Mouse (Mus musculus) intestine, postnatal 0 days (tissue): Measurements from ENCODE around the gene Med20. TPM values are rescaled to one million over a fixed set of nuclear protein-coding genes. Genes with fewer than 3 reads are reported as not detected.
"Not testable (repeated sequence)": the region's sequence is repeated elsewhere in the genome, so short reads cannot be mapped to it uniquely, and the experiment has no call there.

Source experiments
- ATAC-seq: fragments of 200-750 bp; cut with Nextera tagmentation; 2 replicates; pipeline ENCODE4 v1.8.0; 2017; ENCODE audit warnings: mild to moderate bottlenecking, moderate TSS enrichment, moderate library complexity
- H3K27ac ChIP-seq: fragments of 300-500 bp; sonication (generic); 2 replicates; pipeline ENCODE4 v1.5.1; 2014; ENCODE audit warnings: mild to moderate bottlenecking, low read depth, low read length, moderate library complexity
- H3K27me3 ChIP-seq: fragments of 300-500 bp; sonication (generic); replicated peaks from 2 replicates; pipeline ENCODE4 v1.6.1; 2014; ENCODE audit warnings: low read length, mixed read lengths; ENCODE audit not compliant: control insufficient read depth, insufficient read depth
- H3K36me3 ChIP-seq: fragments of 300-500 bp; sonication (generic); 2 replicates; pipeline ENCODE4 v1.6.1; 2014; ENCODE audit warnings: mild to moderate bottlenecking, moderate library complexity; ENCODE audit not compliant: control insufficient read depth, insufficient read depth
- H3K4me1 ChIP-seq: fragments of 300-500 bp; sonication (generic); replicated peaks from 2 replicates; pipeline ENCODE4 v1.6.1; 2014; ENCODE audit warnings: antibody characterized with exemption, low read length, mixed read lengths; ENCODE audit not compliant: control insufficient read depth, insufficient read depth
- H3K4me2 ChIP-seq: fragments of 300-500 bp; sonication (generic); replicated peaks from 2 replicates; pipeline ENCODE4 v1.6.1; 2014; ENCODE audit warnings: low read depth, mild to moderate bottlenecking, moderate library complexity
- H3K4me3 ChIP-seq: fragments of 300-500 bp; sonication (generic); 2 replicates; pipeline ENCODE4 v1.5.1; 2014; ENCODE audit warnings: low read depth, low read length
- H3K9ac ChIP-seq: fragments of 300-500 bp; sonication (generic); 2 replicates; pipeline ENCODE4 v1.6.1; 2014; ENCODE audit warnings: mild to moderate bottlenecking, low read depth, low read length
- H3K9me3 ChIP-seq: fragments of 300-500 bp; sonication (generic); 2 replicates; pipeline ENCODE4 v1.6.1; 2016; ENCODE audit warnings: mixed run types; ENCODE audit not compliant: control insufficient read depth
- CTCF ChIP-seq: sonication (generic); IDR thresholded peaks from 2 replicates; pipeline ENCODE4 v1.5.1; 2016; ENCODE audit warnings: low read depth, mild to moderate bottlenecking, control low read depth, antibody characterized with exemption, moderate library complexity
- WGBS: fragments of 180-500 bp; shearing (Covaris S2); extraction: QIAGEN DNeasy Blood & Tissue Kit; methylation state at CpG from one replicate; pipeline ENCODE4 v1.1.7; 2014; 5-methylcytosine and 5-hydroxymethylcytosine counted together
- polyA plus RNA-seq: library from polyadenylated mRNA; unstranded; fragments of >200 nt; fragmentation: Nextera tagmentation; extraction: Ambion mirVana; gene quantifications from 2 replicates; pipeline ENCODE4 v1.2.1, GENCODE M21; 2015

Gene Med20
- polyA plus RNA-seq, 1 experiment from 2014 or later = 22.8 TPM

- peaks cover 64% of the 10 kb centered on the region for H3K36me3 ChIP-seq
- H3K4me2 ChIP-seq = no peak overlapping the region
- no peak for TF ChIP-seq CTCF
Measured at GRCm38 (mm10) chr17:47622912-47623554, 11.7 kb downstream of the Med20 start.

DNA sequence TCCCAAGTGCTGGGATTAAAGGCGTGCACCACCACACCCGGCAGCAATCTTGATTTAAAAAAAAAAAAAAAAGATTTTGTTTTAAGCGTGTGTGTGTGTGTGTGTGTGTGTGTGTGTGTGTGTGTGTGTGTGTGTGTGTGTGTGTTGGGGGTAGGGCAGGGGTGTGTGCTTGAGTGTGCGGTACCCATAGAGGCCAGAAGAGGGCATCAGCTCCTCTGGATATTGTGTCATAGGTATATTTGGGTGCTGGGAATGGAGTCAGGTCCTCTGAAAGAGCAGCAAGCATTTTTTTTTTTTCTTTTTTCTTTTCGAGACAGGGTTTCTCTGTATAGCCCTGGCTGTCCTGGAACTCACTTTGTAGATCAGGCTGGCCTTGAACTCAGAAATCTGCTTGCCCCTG is 13.2 kb downstream of the Med20 start:
- not testable (repeated sequence) for ATAC-seq, H3K4me3 ChIP-seq, H3K27ac ChIP-seq, H3K27me3 ChIP-seq, H3K9me3 ChIP-seq, H3K4me1 ChIP-seq, H3K9ac ChIP-seq, H3K4me2 ChIP-seq
- peaks cover 53% of the 10 kb centered on the region for H3K36me3 ChIP-seq
- WGBS = 99% methylated on average over 4 of the region's 5 CpGs
- TF ChIP-seq CTCF = 0 out of 2 replicates have a peak, but pooled peaks have one; percentile 3

More at GRCm38 (mm10) chr17:47622912-47623554, 11.7 kb downstream of the Med20 start:
- Histone ChIP-seq H3K27ac (no peak overlapping the region), H3K27me3 (no peaks in the 10 kb centered on the region), H3K9ac (no peak overlapping the region), H3K4me3 (no peak overlapping the region), H3K4me1 (no peaks in the 10 kb centered on the region), H3K9me3 (no peaks in the 10 kb centered on the region)
- WGBS = 94% methylated on average over 14 of the region's 14 CpGs
- ATAC-seq = no peak

DNA sequence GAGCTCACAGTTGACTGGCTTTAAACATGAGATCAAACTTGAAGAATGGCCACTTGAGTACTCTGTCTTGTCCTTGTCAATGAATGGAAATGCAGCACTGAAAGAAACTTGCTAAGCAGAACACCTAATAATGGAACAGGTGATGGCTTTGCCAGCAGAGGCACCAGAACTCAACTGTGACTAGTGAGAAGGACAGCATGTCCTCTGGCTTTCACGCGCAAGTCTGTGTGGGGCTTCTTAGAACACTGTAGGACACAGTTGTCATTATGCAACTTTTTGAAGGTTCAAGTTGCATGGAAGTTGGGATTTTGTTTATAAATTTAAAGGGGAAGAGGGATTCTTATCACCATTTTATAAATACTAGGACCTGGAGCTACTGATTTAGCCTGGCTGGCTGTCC is 13.7 kb downstream of the Med20 start:
- H3K4me2 ChIP-seq = no peak overlapping the region
- no peaks in the 10 kb centered on the region for H3K9me3 ChIP-seq
- no peak for ATAC-seq
- WGBS = 93% methylated on average over 2 of the region's 2 CpGs
- no peaks in the 10 kb centered on the region for H3K4me1 ChIP-seq
- no peak for TF ChIP-seq CTCF
- H3K4me3 ChIP-seq = no peak overlapping the region
- no peak overlapping the region for H3K9ac ChIP-seq
- H3K27me3 ChIP-seq = no peaks in the 10 kb centered on the region
- no peak overlapping the region for H3K27ac ChIP-seq
- peaks cover 48% of the 10 kb centered on the region for H3K36me3 ChIP-seq

DNA sequence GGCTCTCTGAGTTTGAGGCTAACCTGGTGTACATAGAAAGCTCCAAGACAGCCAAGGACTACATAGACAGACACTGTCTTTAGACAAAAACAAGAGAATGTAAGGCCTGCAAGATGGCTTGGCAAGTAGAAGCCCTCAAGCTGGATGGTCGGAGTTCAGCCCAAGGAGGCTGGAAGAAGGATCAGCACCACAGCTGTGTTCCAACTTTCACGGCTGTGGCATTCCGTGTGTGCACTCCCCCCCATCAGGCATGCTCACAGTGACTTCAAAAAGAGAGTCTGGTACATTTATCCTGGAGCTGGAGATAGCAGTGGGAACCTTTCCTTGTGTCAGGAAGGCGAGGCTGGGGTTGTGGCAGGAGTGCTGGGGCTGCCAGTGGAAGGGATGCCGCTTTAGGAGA is 14.6 kb downstream of the Med20 start:
- Histone ChIP-seq H3K4me1 (no peaks in the 10 kb centered on the region), H3K4me3 (no peak overlapping the region), H3K9ac (no peak overlapping the region), H3K27me3 (no peaks in the 10 kb centered on the region), H3K36me3 (peaks cover 41% of the 10 kb centered on the region), H3K4me2 (no peak overlapping the region), H3K27ac (no peak overlapping the region), H3K9me3 (no peaks in the 10 kb centered on the region)
- no peak for TF ChIP-seq CTCF
- 89% methylated on average over 5 of the region's 5 CpGs for WGBS
- no peak for ATAC-seq

DNA sequence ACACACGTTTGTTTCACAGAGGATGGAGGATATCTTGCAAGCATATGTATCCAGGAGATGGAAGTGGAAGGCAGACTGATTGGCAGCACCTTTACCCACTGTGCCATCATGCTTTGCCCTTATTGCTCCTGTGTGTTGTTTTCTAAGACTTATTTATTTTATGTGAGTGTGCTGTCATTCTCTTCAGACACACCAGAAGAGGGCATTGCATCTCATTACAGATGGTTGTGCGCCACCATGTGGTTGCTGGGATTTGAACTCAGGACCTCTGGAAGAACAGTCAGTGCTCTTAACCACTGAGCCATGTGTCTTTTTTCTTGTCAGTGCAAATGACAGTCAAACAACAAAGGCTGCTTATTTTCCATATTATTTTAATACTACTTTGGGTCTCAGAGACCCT is 16.4 kb downstream of the Med20 start:
- Histone ChIP-seq H3K9ac (no peak overlapping the region), H3K27ac (peak overlapping the region; percentile 92), H3K4me2 (peak overlapping the region; percentile 96), H3K36me3 (peaks cover 25% of the 10 kb centered on the region), H3K4me1 (peaks cover 2% of the 10 kb centered on the region; the same call in 1 of the 2 replicates), H3K4me3 (peak overlapping the region; percentile 60; the same call in 1 of the 2 replicates), H3K27me3 (no peaks in the 10 kb centered on the region), H3K9me3 (no peaks in the 10 kb centered on the region)
- 78% methylated on average over 2 of the region's 2 CpGs for WGBS
- peak; percentile 50 for TF ChIP-seq CTCF
- no peak for ATAC-seq

GRCm38 (mm10) chr17:47628851-47629676 is 17.7 kb downstream of the Med20 start:
- Histone ChIP-seq H3K4me1 (peaks cover 7% of the 10 kb centered on the region; the same call in 1 of the 2 replicates), H3K4me2 (peak overlapping the region; percentile 96), H3K9ac (peak overlapping the region; percentile 57), H3K27me3 (no peaks in the 10 kb centered on the region), H3K4me3 (peak overlapping the region; percentile 60), H3K9me3 (no peaks in the 10 kb centered on the region), H3K27ac (peak overlapping the region; percentile 92), H3K36me3 (peaks cover 12% of the 10 kb centered on the region; the same call in 1 of the 2 replicates)
- ATAC-seq = peak; percentile 91
- WGBS = under 1% methylated on average over 58 of the region's 63 CpGs
- TF ChIP-seq CTCF = no peak
